Mouse (Mus musculus) cortical plate, adult 2 months (tissue): ENCODE measurements around the gene Plk2.

Experiments
- CTCF ChIP-seq: fragments of 200-500 bp; IDR thresholded peaks from 2 replicates; pipeline ENCODE4 v1.5.1; 2011; ENCODE audit warnings: mild to moderate bottlenecking, control low read depth, low read length; ENCODE audit not compliant: insufficient read depth; ENCODE audit errors: extremely low read depth
- POLR2A ChIP-seq: fragments of 200-500 bp; IDR thresholded peaks from 2 replicates; pipeline ENCODE4 v1.6.1; 2011; ENCODE audit warnings: mild to moderate bottlenecking, low read length, control low read depth; ENCODE audit not compliant: insufficient read depth; ENCODE audit errors: extremely low read depth

GRCm38 (mm10) chr13:110425512-110426222, 30.8 kb downstream of the Plk2 start:
- TF ChIP-seq CTCF: no peak
- no peak for TF ChIP-seq POLR2A
